Mouse (Mus musculus) heart, adult 2 months (tissue): Measurements from ENCODE around the gene Fbll1.

Experiments used
- CTCF ChIP-seq: fragments of 200-600 bp; IDR thresholded peaks from 2 replicates; pipeline ENCODE4 v1.8.1; 2022; ENCODE audit warnings: antibody characterized with exemption, mild to moderate bottlenecking, moderate library complexity
- EP300 ChIP-seq: fragments of 200-500 bp; IDR thresholded peaks from 2 replicates; pipeline ENCODE4 v1.6.1; 2011; ENCODE audit warnings: low read depth, low read length, control low read depth; ENCODE audit not compliant: insufficient read depth
- POLR2A ChIP-seq: fragments of 200-500 bp; IDR thresholded peaks from 2 replicates; pipeline ENCODE4 v1.6.1; 2011; ENCODE audit warnings: mild to moderate bottlenecking, low read depth, low read length, control low read depth; ENCODE audit not compliant: insufficient read depth

- TF ChIP-seq CTCF, result no peak
- no peak for TF ChIP-seq EP300
- TF ChIP-seq POLR2A, result no peak
Observed at GRCm38 (mm10) chr11:35832139-35832538, 33.5 kb upstream of the Fbll1 start.
